Mouse (Mus musculus): ENCODE measurements around the gene Zc3h12a. TPM values are rescaled to one million over a fixed set of nuclear protein-coding genes. Genes with fewer than 3 reads are reported as not detected.
A peak's percentile ranks its signal among the peaks of the same experiment; 100 is the strongest.

Gene Zc3h12a
- polyA plus RNA-seq, 1 experiment from 2014 or later, result 0.31 TPM

- Histone ChIP-seq H3K36me3 (no peaks in the 10 kb centered on the region), H3K9ac (replicated peaks) (no peak overlapping the region), H3K4me1 (replicated peaks) (peaks cover 18% of the 10 kb centered on the region), H3K4me2 (replicated peaks) (peak overlapping the region; percentile 32), H3K4me3 (replicated peaks) (no peak overlapping the region), H3K27me3 (no peaks in the 10 kb centered on the region), H3K9me3 (no peaks in the 10 kb centered on the region), H3K27ac (no peak overlapping the region)
- peak; percentile 83 for ATAC-seq
- 6% methylated on average over 19 of the region's 19 CpGs for WGBS
Measured at GRCm38 (mm10) chr4:125160320-125160950, 32.8 kb upstream of the Zc3h12a start.

- Histone ChIP-seq H3K27me3 (no peaks in the 10 kb centered on the region), H3K9me3 (no peaks in the 10 kb centered on the region), H3K4me1 (replicated peaks) (peaks cover 18% of the 10 kb centered on the region), H3K27ac (no peak overlapping the region), H3K36me3 (no peaks in the 10 kb centered on the region), H3K9ac (replicated peaks) (no peak overlapping the region), H3K4me2 (replicated peaks) (no peak overlapping the region), H3K4me3 (replicated peaks) (no peak overlapping the region)
- 49% methylated on average over 20 of the region's 20 CpGs for WGBS
- ATAC-seq, result no peak
Measured at GRCm38 (mm10) chr4:125158581-125159317, 31.1 kb upstream of the Zc3h12a start.

GRCm38 (mm10) chr4:125158081-125158480 is 30.4 kb upstream of the Zc3h12a start:
- no peak for ATAC-seq
- WGBS, result 75% methylated on average over 2 of the region's 2 CpGs
- peaks cover 18% of the 10 kb centered on the region for H3K4me1 ChIP-seq (replicated peaks)
- H3K27me3 ChIP-seq, result no peaks in the 10 kb centered on the region
- H3K9me3 ChIP-seq, result no peaks in the 10 kb centered on the region
- no peaks in the 10 kb centered on the region for H3K36me3 ChIP-seq
- H3K4me2 ChIP-seq (replicated peaks), result no peak overlapping the region
- no peak overlapping the region for H3K27ac ChIP-seq
- no peak overlapping the region for H3K4me3 ChIP-seq (replicated peaks)
- H3K9ac ChIP-seq (replicated peaks), result no peak overlapping the region

- 88% methylated on average over 3 of the region's 3 CpGs for WGBS
- no peaks in the 10 kb centered on the region for H3K27me3 ChIP-seq
Measured at GRCm38 (mm10) chr4:125157322-125157721, 29.7 kb upstream of the Zc3h12a start.

GRCm38 (mm10) chr4:125155646-125156045 is 28.0 kb upstream of the Zc3h12a start:
- no peak for ATAC-seq
- no peak overlapping the region for H3K4me3 ChIP-seq (replicated peaks)
- no peak overlapping the region for H3K9ac ChIP-seq (replicated peaks)
- H3K4me2 ChIP-seq (replicated peaks), result no peak overlapping the region
- no peaks in the 10 kb centered on the region for H3K9me3 ChIP-seq
- 87% methylated on average over 5 of the region's 5 CpGs for WGBS
- no peak overlapping the region for H3K27ac ChIP-seq
- peaks cover 9% of the 10 kb centered on the region for H3K4me1 ChIP-seq (replicated peaks)
- no peaks in the 10 kb centered on the region for H3K27me3 ChIP-seq
- H3K36me3 ChIP-seq, result no peaks in the 10 kb centered on the region

More at GRCm38 (mm10) chr4:125157322-125157721, 29.7 kb upstream of the Zc3h12a start:
- no peak overlapping the region for H3K27ac ChIP-seq
- H3K4me2 ChIP-seq (replicated peaks), result no peak overlapping the region
- peaks cover 18% of the 10 kb centered on the region for H3K4me1 ChIP-seq (replicated peaks)
- H3K4me3 ChIP-seq (replicated peaks), result no peak overlapping the region
- H3K9me3 ChIP-seq, result no peaks in the 10 kb centered on the region
- no peaks in the 10 kb centered on the region for H3K36me3 ChIP-seq
- ATAC-seq, result no peak
- no peak overlapping the region for H3K9ac ChIP-seq (replicated peaks)

GRCm38 (mm10) chr4:125153659-125154241 is 26.1 kb upstream of the Zc3h12a start:
- Histone ChIP-seq H3K4me1 (replicated peaks) (peaks cover 8% of the 10 kb centered on the region), H3K9me3 (no peaks in the 10 kb centered on the region), H3K27ac (no peak overlapping the region), H3K36me3 (no peaks in the 10 kb centered on the region), H3K9ac (replicated peaks) (no peak overlapping the region), H3K4me2 (replicated peaks) (no peak overlapping the region), H3K27me3 (no peaks in the 10 kb centered on the region), H3K4me3 (replicated peaks) (no peak overlapping the region)
- no peak for ATAC-seq
- 69% methylated on average over 4 of the region's 4 CpGs for WGBS

- Histone ChIP-seq H3K4me2 (replicated peaks) (no peak overlapping the region), H3K36me3 (no peaks in the 10 kb centered on the region), H3K27me3 (no peaks in the 10 kb centered on the region), H3K4me3 (replicated peaks) (no peak overlapping the region), H3K27ac (no peak overlapping the region), H3K9me3 (no peaks in the 10 kb centered on the region), H3K4me1 (replicated peaks) (peaks cover 4% of the 10 kb centered on the region; the same call in 1 of the 2 replicates), H3K9ac (replicated peaks) (no peak overlapping the region)
- ATAC-seq, result no peak
- 93% methylated on average over 6 of the region's 6 CpGs for WGBS
Measured at GRCm38 (mm10) chr4:125152469-125152868, 24.8 kb upstream of the Zc3h12a start.

GRCm38 (mm10) chr4:125149460-125149859 is 21.8 kb upstream of the Zc3h12a start:
- Histone ChIP-seq H3K36me3 (no peaks in the 10 kb centered on the region), H3K4me1 (replicated peaks) (peaks cover 15% of the 10 kb centered on the region), H3K27me3 (peaks cover 15% of the 10 kb centered on the region; the same call in 1 of the 2 replicates), H3K9me3 (no peaks in the 10 kb centered on the region), H3K9ac (replicated peaks) (no peak overlapping the region), H3K27ac (no peak overlapping the region), H3K4me3 (replicated peaks) (no peak overlapping the region), H3K4me2 (replicated peaks) (no peak overlapping the region)
- ATAC-seq, result no peak
- 33% methylated on average over 5 of the region's 5 CpGs for WGBS

- peaks cover 21% of the 10 kb centered on the region for H3K27me3 ChIP-seq
- H3K9ac ChIP-seq (replicated peaks), result no peak overlapping the region
- 95% methylated on average over 4 of the region's 4 CpGs for WGBS
- H3K4me2 ChIP-seq (replicated peaks), result no peak overlapping the region
- no peaks in the 10 kb centered on the region for H3K36me3 ChIP-seq
- H3K9me3 ChIP-seq, result no peaks in the 10 kb centered on the region
- H3K4me1 ChIP-seq (replicated peaks), result peaks cover 15% of the 10 kb centered on the region
- no peak overlapping the region for H3K27ac ChIP-seq
- no peak for ATAC-seq
- no peak overlapping the region for H3K4me3 ChIP-seq (replicated peaks)
Measured at GRCm38 (mm10) chr4:125147970-125148369, 20.3 kb upstream of the Zc3h12a start.

- no peak for ATAC-seq
- Histone ChIP-seq H3K9ac (replicated peaks) (no peak overlapping the region), H3K4me2 (replicated peaks) (no peak overlapping the region), H3K27ac (no peak overlapping the region), H3K4me3 (replicated peaks) (no peak overlapping the region), H3K4me1 (replicated peaks) (peaks cover 15% of the 10 kb centered on the region), H3K27me3 (peaks cover 22% of the 10 kb centered on the region), H3K36me3 (no peaks in the 10 kb centered on the region), H3K9me3 (no peaks in the 10 kb centered on the region)
- 34% methylated on average over 10 of the region's 10 CpGs for WGBS
Measured at GRCm38 (mm10) chr4:125145213-125145612, 17.6 kb upstream of the Zc3h12a start.

GRCm38 (mm10) chr4:125144627-125145026 is 17.0 kb upstream of the Zc3h12a start:
- H3K27ac ChIP-seq, result no peak overlapping the region
- peaks cover 15% of the 10 kb centered on the region for H3K4me1 ChIP-seq (replicated peaks)
- no peaks in the 10 kb centered on the region for H3K9me3 ChIP-seq
- no peak overlapping the region for H3K4me2 ChIP-seq (replicated peaks)
- H3K27me3 ChIP-seq, result peaks cover 22% of the 10 kb centered on the region
- WGBS, result 11% methylated on average over 7 of the region's 7 CpGs
- no peak overlapping the region for H3K9ac ChIP-seq (replicated peaks)
- H3K36me3 ChIP-seq, result no peaks in the 10 kb centered on the region
- no peak for ATAC-seq
- H3K4me3 ChIP-seq (replicated peaks), result no peak overlapping the region

- 83% methylated on average over 5 of the region's 5 CpGs for WGBS
Measured at GRCm38 (mm10) chr4:125144211-125144610, 16.6 kb upstream of the Zc3h12a start.

More at GRCm38 (mm10) chr4:125144211-125144610, 16.6 kb upstream of the Zc3h12a start:
- peaks cover 11% of the 10 kb centered on the region for H3K4me1 ChIP-seq (replicated peaks)
- H3K4me3 ChIP-seq (replicated peaks), result no peak overlapping the region
- no peak overlapping the region for H3K4me2 ChIP-seq (replicated peaks)
- ATAC-seq, result no peak
- no peak overlapping the region for H3K27ac ChIP-seq
- H3K9ac ChIP-seq (replicated peaks), result no peak overlapping the region
- H3K36me3 ChIP-seq, result no peaks in the 10 kb centered on the region
- H3K9me3 ChIP-seq, result no peaks in the 10 kb centered on the region
- H3K27me3 ChIP-seq, result peaks cover 22% of the 10 kb centered on the region
